Mouse (Mus musculus) hindbrain, embryonic 14.5 days (tissue): ENCODE data around the gene Zfp518b. TPM values are rescaled to one million over a fixed set of nuclear protein-coding genes. Genes with fewer than 3 reads are reported as not detected.

Source experiments
- ATAC-seq: fragments of 200-750 bp; cut with Nextera tagmentation; 2 replicates; pipeline ENCODE4 v1.8.0; 2017; ENCODE audit warnings: moderate number of reproducible peaks, mild to moderate bottlenecking, moderate TSS enrichment, moderate library complexity; ENCODE audit not compliant: low FRiP score
- DNase-seq: peaks from one replicate; pipeline ENCODE4 v3.0.0-alpha.2; 2015; ENCODE audit warnings: low spot score
- H3K27ac ChIP-seq: fragments of 300-500 bp; sonication (generic); 2 replicates; pipeline ENCODE4 v1.5.1; 2014; ENCODE audit warnings: mild to moderate bottlenecking, moderate library complexity
- H3K27me3 ChIP-seq: fragments of 300-500 bp; sonication (generic); 2 replicates; pipeline ENCODE4 v1.6.1; 2014; ENCODE audit warnings: mild to moderate bottlenecking, low read length, mixed read lengths; ENCODE audit not compliant: control insufficient read depth, insufficient read depth
- H3K36me3 ChIP-seq: fragments of 300-500 bp; sonication (generic); replicated peaks from 2 replicates; pipeline ENCODE4 v1.6.1; 2014; ENCODE audit not compliant: control insufficient read depth, insufficient read depth
- H3K4me1 ChIP-seq: fragments of 300-500 bp; sonication (generic); replicated peaks from 2 replicates; pipeline ENCODE4 v1.6.1; 2014; ENCODE audit warnings: antibody characterized with exemption, low read length, mixed read lengths; ENCODE audit not compliant: control insufficient read depth, insufficient read depth
- H3K4me2 ChIP-seq: fragments of 300-500 bp; sonication (generic); replicated peaks from 2 replicates; pipeline ENCODE4 v1.6.1; 2014; ENCODE audit warnings: mild to moderate bottlenecking, moderate library complexity
- H3K4me3 ChIP-seq: fragments of 300-500 bp; sonication (generic); replicated peaks from 2 replicates; pipeline ENCODE4 v1.5.1; 2014; ENCODE audit warnings: mild to moderate bottlenecking, low read length
- H3K9ac ChIP-seq: fragments of 300-500 bp; sonication (generic); 2 replicates; pipeline ENCODE4 v1.6.1; 2014
- H3K9me3 ChIP-seq: fragments of 300-500 bp; sonication (generic); 2 replicates; pipeline ENCODE4 v1.6.1; 2016; ENCODE audit warnings: low read length; ENCODE audit not compliant: control insufficient read depth
- WGBS: fragments of 180-500 bp; shearing (Covaris S2); extraction: QIAGEN DNeasy Blood & Tissue Kit; methylation state at CpG from one replicate; pipeline ENCODE4 v1.1.7; 2014; 5-methylcytosine and 5-hydroxymethylcytosine counted together
- polyA plus RNA-seq: library from polyadenylated mRNA; unstranded; fragments of >200 nt; fragmentation: Nextera tagmentation; extraction: Ambion mirVana; gene quantifications from 2 replicates; pipeline ENCODE4 v1.2.1, GENCODE M21; 2014

The Zfp518b gene
- polyA plus RNA-seq, 1 experiment from 2014 or later, result 31.6 TPM

- no peak overlapping the region for H3K4me2 ChIP-seq
- H3K27me3 ChIP-seq, result no peaks in the 10 kb centered on the region
- no peak overlapping the region for H3K4me3 ChIP-seq
- H3K36me3 ChIP-seq, result no peaks in the 10 kb centered on the region
- H3K9ac ChIP-seq, result no peak overlapping the region
- no peak overlapping the region for H3K27ac ChIP-seq
- DNase-seq, result no peak
- H3K4me1 ChIP-seq, result no peaks in the 10 kb centered on the region
- 87% methylated on average over 1 of the region's 1 CpGs for WGBS
- H3K9me3 ChIP-seq, result 0 out of 2 replicates have a peak, but pooled peaks cover 1% of the 10 kb centered on the region
- no peak for ATAC-seq
Observed at GRCm38 (mm10) chr5:38635696-38636095, 48.9 kb downstream of the Zfp518b start.

GRCm38 (mm10) chr5:38634321-38635164 lies 50.1 kb downstream of the Zfp518b start:
- H3K9ac ChIP-seq, result no peak overlapping the region
- 71% methylated on average over 11 of the region's 11 CpGs for WGBS
- H3K27me3 ChIP-seq, result no peaks in the 10 kb centered on the region
- ATAC-seq, result no peak
- DNase-seq, result no peak
- no peaks in the 10 kb centered on the region for H3K9me3 ChIP-seq
- H3K27ac ChIP-seq, result no peak overlapping the region
- no peaks in the 10 kb centered on the region for H3K36me3 ChIP-seq
- H3K4me3 ChIP-seq, result no peak overlapping the region
- H3K4me2 ChIP-seq, result no peak overlapping the region
- H3K4me1 ChIP-seq, result no peaks in the 10 kb centered on the region

GRCm38 (mm10) chr5:38632463-38633449 lies 51.9 kb downstream of the Zfp518b start:
- Histone ChIP-seq H3K4me3 (no peak overlapping the region), H3K27ac (no peak overlapping the region), H3K9ac (no peak overlapping the region), H3K27me3 (no peaks in the 10 kb centered on the region), H3K4me2 (no peak overlapping the region), H3K36me3 (no peaks in the 10 kb centered on the region), H3K4me1 (no peaks in the 10 kb centered on the region), H3K9me3 (no peaks in the 10 kb centered on the region)
- no peak for ATAC-seq
- 70% methylated on average over 13 of the region's 13 CpGs for WGBS
- DNase-seq, result peak; percentile 87

DNA sequence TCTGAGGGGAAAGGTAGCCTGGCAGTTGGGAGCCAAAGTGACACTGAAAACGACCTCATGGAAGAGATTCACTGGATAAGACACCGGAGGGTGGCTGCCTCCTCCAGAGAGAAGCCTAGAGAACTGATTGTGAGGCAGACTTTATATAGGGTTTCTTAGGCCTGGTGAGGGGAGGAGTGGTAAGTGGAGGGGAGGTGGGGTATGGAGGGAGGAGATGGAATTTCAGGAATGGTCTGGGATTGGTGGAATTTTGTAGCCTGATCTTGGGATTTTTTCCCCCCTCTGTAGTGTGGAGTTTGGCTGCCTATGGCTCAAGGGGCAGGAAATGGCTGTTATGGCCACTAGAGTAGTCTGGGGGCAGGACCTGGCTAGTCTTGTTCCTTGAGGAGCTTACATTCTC lies 56.6 kb downstream of the Zfp518b start:
- H3K9me3 ChIP-seq, result no peaks in the 10 kb centered on the region
- H3K27me3 ChIP-seq, result no peaks in the 10 kb centered on the region
- no peak overlapping the region for H3K27ac ChIP-seq
- ATAC-seq (no peak), DNase-seq (no peak)
- WGBS, result 57% methylated on average over 2 of the region's 2 CpGs
- no peak overlapping the region for H3K4me2 ChIP-seq
- H3K36me3 ChIP-seq, result no peaks in the 10 kb centered on the region
- H3K4me3 ChIP-seq, result no peak overlapping the region
- no peak overlapping the region for H3K9ac ChIP-seq
- H3K4me1 ChIP-seq, result no peaks in the 10 kb centered on the region

GRCm38 (mm10) chr5:38626883-38627282 lies 57.7 kb downstream of the Zfp518b start:
- Histone ChIP-seq H3K27ac (no peak overlapping the region), H3K4me1 (no peaks in the 10 kb centered on the region), H3K36me3 (no peaks in the 10 kb centered on the region), H3K4me2 (no peak overlapping the region), H3K9ac (no peak overlapping the region), H3K4me3 (no peak overlapping the region), H3K27me3 (no peaks in the 10 kb centered on the region), H3K9me3 (no peaks in the 10 kb centered on the region)
- DNase-seq (no peak), ATAC-seq (no peak)
- 65% methylated on average over 3 of the region's 3 CpGs for WGBS

- DNase-seq (peak; percentile 66), ATAC-seq (no peak)
- Histone ChIP-seq H3K36me3 (no peaks in the 10 kb centered on the region), H3K27me3 (no peaks in the 10 kb centered on the region), H3K4me3 (no peak overlapping the region), H3K9me3 (no peaks in the 10 kb centered on the region), H3K4me1 (no peaks in the 10 kb centered on the region), H3K27ac (no peak overlapping the region), H3K9ac (no peak overlapping the region), H3K4me2 (no peak overlapping the region)
- 37% methylated on average over 5 of the region's 5 CpGs for WGBS
Observed at GRCm38 (mm10) chr5:38620783-38621182, 63.8 kb downstream of the Zfp518b start.

GRCm38 (mm10) chr5:38618908-38619307 lies 65.7 kb downstream of the Zfp518b start:
- Histone ChIP-seq H3K4me3 (no peak overlapping the region), H3K4me1 (no peaks in the 10 kb centered on the region), H3K27ac (no peak overlapping the region), H3K4me2 (no peak overlapping the region), H3K9me3 (no peaks in the 10 kb centered on the region), H3K36me3 (no peaks in the 10 kb centered on the region), H3K27me3 (no peaks in the 10 kb centered on the region), H3K9ac (no peak overlapping the region)
- DNase-seq (no peak), ATAC-seq (no peak)
- WGBS, result 75% methylated on average over 3 of the region's 3 CpGs
